Mouse (Mus musculus) lung, postnatal 0 days (tissue): Measurements from ENCODE around the gene Msi1.
A peak's percentile ranks its signal among the peaks of the same experiment; 100 is the strongest.

Experiments
- CTCF ChIP-seq: IDR thresholded peaks from 2 replicates; pipeline ENCODE4 v1.5.1; 2016; ENCODE audit warnings: antibody characterized with exemption, mild to moderate bottlenecking
- EP300 ChIP-seq: IDR thresholded peaks from 2 replicates; pipeline ENCODE4 v1.6.1; 2016; ENCODE audit warnings: antibody characterized with exemption, mild to moderate bottlenecking, control low read depth

DNA sequence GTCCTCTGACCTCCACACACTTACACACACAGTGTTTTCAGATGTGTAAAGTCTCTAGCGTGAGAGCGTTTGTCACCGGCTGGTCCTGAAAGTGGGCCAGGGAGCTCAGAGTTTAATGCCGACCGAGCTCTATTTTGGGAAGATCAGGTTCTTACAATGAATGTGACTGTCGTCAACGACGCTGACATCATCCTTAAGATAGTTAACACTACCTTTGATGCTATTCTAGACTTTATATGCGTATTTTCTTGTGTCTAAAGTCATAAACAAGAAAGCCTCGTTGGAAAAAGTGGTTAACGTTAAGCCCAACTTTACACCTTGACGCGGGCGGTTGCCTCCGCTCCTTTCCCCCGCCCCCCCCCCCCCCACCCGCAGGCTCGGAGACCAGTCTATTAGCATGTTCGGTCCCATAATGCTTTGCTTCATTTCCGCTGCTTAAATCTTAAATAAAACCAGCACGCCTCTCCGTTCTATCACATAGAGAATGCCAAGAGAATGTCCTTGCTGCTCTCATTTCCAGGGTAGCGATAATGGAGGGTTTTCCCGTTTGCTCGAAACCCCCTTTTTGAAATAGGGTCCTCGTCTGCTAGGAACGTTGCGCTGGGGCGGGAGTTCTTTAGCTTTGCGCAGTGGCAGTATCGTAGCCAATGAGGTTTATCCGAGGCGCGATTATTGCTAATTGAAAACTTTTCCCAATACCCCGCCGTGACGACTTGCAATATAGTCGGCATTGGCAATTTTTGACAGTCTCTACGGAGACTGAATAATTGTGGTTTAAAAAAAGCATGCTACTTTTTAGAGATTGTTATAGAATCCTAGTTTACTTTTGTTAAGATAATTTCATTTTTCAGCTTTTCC is 59.7 kb downstream of the Msi1 start:
- TF ChIP-seq EP300, result peak; percentile 75
- no peak for TF ChIP-seq CTCF
